Mouse (Mus musculus): Measurements from ENCODE around the gene Tbcel.

The Tbcel gene

DNA sequence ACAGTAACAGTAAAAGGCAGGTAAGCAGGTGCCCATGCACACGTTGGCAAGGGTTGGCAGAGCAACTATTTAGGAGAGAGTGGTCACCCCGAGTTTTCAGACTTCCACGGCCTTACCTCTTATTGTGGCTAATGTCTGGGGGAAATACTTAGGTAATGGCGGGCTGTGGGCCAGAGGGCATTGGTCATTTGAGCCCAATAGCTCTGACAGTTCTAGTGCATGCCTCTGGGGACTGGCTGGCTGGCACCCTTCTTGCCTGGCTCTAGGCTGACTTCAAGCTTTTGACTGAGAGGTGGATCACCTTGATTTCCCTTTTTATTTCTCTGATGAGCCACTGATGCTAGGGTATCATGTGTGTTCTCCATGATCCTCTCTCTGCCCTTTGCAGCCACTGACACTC, 129.5 kb downstream of the Tbcel start:
- no peak for DNase-seq

GRCm38 (mm10) chr9:42377656-42378055, 130.0 kb downstream of the Tbcel start:
- DNase-seq, result no peak

- no peak for DNase-seq
Measured at GRCm38 (mm10) chr9:42371670-42372368, 135.8 kb downstream of the Tbcel start.
